Mouse (Mus musculus): ENCODE measurements at regions not wholly inside any gene's neighbourhood (a gene's known extent, or its start where the extent isn't known, plus 50 kb on each side); places are given as distances from the start of the nearest gene placed in this dataset.
A peak's percentile ranks its signal among the peaks of the same experiment; 100 is the strongest.

DNA sequence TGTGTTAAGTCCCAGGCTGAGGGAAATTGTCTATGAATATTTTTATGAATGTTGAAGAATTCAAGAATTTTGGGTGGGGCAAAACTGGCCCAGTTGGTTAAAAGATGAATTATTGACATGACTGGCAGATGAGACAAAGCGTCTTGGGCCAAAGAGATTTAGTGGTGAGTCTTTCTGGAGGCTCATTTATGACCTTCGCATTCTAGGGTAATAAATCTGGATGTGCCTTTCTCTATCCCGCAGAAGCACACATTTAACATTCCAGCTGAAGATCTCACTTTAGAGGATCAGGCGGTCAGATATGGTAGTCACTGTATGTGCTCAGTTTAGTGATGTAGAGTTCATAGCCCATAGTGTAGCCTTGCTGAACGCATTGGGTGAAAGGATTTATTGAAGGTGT lies 296.9 kb upstream of the Gm21798 start:
- DNase-seq (ENCODE audit: low spot score in 2 of 2) = no peak

DNA sequence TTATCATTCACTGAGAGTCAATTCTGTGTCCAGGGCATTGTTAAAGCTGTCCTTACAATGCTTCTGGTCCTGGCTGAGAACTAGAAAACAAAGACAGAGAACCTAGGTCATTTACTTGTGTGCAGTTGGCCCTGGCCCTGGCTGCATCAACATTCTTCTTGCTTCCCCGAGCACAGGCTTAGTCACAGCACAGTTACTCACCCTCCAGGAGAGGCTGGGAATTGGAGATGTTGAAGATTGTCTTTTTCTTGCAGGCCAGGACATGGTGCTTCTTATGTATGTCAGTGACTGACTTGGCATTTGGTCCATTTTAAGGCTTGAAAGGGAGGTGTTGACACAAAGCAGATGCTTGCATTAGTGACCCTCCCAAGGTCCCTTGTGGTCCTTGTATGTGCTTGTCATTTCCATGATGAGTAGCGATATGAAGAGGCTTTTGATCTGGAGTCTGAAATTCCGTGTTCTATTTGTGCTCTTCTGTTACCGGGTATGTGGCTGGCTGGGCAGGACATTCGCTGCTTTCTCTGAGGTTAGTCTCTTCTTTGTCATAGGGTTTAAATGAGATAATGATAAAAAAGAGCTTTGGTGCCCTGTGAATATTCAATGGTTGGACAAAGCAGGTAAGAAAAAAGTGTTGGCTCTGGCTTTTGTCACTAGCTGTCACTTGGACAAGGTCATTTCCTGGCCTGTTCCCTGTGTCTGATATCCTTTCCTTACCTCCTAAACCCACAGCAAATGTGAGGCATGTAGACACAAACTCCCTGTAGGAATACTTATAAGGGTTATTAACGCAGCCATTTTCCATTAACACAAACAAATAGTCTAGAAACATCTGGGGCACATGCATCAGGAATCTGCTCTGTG lies 285.0 kb upstream of the Gm21798 start:
- no peak for DNase-seq (ENCODE audit: low spot score in 2 of 2)

DNA sequence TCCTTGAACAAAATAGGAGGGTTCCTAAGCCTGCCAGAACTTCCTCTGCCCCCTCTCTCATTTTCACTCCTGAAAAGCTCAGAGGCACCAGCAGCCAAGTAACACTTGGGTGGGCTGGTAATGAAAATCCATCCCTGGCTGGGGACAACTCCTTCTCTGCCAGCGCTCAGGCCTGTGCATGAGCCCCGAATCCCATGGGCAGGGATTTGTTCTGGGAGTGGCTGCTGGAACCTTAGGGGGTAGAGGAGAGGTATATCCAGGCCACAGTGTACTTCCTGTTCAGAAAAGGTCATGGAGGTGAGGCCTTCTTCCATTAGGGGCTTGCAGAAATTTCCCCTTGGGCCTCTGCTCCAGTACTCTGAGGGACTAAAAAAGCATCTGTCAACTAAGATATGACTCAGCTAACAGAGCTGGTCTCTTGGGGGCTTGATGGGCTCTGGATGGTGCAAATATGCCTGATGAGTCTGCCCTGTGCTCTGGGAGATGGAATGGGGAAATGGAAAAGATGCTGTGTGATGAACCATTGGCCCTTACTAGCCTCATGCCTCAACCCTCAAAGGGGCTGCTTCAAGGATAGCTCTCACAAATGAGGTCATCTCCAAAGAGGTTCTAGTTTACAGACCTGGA lies 284.2 kb upstream of the Gm21798 start:
- peak; percentile 33 to 52 for DNase-seq (ENCODE audit: low spot score in 2 of 2)

DNA sequence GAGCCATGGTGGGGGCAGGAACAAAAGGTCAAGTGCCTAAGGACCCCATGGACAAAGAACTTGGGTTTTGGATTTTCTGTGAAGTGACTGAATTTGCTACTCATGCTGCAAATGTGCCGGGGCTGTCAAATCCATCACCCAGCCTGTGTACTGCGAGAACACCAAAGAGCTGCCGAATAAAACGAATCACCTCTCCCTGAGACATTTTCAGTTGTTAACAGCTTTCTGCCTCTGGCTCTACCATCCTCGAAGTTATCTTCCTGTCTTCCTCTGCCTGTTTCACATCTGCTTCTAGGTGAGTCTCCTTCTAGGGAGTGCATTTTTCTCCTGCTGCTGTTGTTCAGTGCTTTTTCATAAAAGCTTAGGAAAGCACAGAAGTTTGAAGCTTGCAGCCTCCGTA lies 283.3 kb upstream of the Gm21798 start:
- DNase-seq (ENCODE audit: low spot score in 2 of 2) = no peak

DNA sequence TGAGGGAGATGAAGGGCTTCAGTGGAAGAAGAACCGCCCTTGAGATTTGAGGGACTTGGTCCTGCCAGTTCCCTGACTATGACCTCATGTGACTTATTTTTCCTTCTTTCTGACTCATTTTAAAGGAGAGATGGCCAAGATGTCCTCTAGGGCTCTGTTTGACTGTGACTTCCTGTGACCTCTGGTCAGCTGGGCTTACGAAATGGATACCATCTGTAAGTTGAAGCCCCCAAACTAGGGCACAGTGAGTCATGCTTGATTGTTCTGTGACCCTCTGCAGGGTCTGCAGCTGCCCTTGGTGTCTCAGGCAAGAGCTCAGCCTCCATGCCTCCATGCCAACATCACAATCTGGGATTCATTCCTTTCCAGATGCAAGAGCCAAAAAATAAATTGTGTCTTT lies 282.3 kb upstream of the Gm21798 start:
- DNase-seq (ENCODE audit: low spot score in 2 of 2) = peak; percentile 8 to 34

DNA sequence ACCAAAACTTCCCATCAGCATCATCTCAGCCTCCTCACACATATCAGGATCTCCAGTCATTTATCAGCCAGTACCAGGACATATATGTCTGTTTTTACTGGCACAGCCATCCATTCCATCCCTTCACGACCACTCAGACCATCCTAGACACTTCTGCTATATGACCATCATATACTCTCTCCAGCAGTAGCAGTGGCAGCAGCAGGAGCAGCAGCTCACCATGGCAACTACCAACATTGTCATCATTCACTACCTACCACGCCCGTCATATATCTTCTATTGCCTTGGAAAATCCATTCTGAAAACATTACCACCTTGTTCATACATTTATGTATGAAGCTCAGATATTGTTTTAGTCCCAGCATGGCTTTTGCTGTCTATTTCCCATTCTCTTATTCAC lies 276.1 kb upstream of the Gm21798 start:
- no peak for DNase-seq (ENCODE audit: low spot score in 2 of 2)

DNA sequence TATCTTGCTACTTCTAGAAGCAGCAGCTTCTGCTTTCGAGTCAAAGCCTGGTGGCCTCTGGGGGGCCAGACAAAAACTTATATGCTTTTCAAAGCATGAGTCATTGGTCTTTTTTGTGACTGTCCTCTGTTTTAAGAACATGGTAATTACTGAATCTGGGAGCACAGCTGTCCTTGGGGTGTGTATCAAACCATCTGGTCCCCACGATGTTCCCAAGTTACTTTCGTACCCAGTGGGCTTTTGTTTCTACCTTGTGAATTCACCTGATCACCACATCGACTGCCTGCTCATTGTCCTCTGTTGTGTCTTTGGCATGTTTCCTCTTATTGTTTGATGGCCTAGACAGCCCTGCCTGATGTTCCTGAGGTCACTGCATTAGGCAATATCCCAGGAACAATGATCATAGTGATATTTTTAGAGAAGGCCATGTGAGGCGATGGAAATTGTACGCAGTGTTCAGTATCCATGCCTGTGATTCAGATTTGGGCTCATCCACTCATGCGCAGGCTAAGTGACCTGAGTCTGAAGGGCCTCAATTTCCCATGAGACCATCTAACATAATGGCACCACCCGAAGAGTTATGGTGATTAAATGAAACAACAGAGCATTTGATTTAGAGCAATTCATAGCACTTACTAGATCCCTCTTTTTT lies 275.1 kb upstream of the Gm21798 start:
- DNase-seq (ENCODE audit: low spot score in 2 of 2) = peak; percentile 29 to 32

DNA sequence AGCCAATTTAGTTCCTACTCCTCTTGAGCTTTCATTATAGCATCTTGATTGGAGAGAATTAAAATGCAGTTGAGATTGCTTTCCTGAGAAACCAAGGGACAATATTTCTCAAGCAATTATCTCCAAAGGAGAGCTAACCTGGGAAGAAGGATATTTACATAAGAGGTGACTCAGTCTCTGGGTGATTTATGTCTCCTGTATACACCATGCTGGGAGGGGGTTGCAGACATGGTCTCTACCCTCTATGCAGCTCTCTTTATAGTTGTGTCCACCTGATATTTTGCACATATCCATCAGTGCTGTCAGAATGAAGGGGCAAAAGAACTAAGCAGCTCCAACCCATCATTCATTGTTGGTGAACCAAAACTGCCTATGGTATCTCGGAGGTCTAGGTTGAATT lies 274.6 kb upstream of the Gm21798 start:
- no peak for DNase-seq (ENCODE audit: low spot score in 2 of 2)

DNA sequence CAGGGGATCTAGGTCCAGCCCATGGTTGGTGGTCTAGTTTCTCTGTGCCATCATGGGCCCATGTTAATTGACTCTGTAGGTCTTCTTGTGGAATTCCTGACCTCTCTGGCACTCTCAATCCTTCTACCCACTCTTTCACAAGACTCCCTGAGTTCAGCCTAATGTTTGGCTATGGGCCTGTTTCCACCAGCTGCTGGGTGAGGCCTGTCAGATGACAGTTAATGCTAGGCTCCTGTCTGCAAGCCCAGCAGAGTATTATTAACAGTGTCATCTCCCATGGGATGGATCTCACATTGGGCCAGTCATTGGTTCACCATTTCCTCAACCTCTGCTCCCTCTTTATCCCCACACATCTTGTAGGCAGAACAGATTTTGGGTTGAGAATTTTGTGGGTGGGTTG lies 271.5 kb upstream of the Gm21798 start:
- no peak for DNase-seq (ENCODE audit: low spot score in 2 of 2)

DNA sequence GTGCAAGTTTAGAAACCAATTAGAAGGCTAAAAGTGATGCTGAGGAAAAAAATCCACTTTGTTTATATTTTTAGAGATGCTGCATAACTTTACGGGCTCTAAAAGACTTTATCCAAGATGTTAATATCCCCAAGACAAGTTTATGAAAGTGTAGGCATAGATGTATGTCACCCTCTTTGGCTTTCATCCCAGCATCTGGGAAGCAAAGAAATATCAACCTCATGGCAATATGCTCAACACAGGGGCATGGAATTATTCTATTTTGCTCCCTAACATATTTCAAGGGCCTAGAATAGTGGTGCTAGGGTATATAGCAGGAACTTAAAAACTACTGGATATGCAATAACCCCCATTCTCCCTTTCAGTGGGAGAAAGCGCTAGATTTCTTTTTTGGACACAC lies 260.0 kb upstream of the Gm21798 start:
- DNase-seq (ENCODE audit: low spot score in 2 of 2) = no peak

DNA sequence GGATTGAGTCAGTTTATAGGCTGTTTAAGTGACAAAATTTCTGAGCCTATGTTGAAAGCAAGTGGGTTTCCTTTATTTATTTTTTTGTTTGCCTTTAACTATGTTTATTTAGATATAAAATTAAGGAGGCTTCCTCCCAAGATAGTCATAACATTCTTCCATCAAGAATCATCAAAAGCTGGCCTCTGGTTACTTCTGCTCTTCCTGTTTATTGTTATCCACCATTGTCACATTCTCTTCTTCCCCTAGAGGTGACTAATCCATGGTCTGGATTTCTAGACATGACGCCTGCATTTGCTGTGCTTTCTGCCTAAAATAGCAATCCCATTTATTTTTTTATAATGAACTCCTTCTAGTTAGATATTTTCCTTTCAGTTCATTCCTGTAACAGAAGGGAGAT lies 259.3 kb upstream of the Gm21798 start:
- no peak for DNase-seq (ENCODE audit: low spot score in 2 of 2)

DNA sequence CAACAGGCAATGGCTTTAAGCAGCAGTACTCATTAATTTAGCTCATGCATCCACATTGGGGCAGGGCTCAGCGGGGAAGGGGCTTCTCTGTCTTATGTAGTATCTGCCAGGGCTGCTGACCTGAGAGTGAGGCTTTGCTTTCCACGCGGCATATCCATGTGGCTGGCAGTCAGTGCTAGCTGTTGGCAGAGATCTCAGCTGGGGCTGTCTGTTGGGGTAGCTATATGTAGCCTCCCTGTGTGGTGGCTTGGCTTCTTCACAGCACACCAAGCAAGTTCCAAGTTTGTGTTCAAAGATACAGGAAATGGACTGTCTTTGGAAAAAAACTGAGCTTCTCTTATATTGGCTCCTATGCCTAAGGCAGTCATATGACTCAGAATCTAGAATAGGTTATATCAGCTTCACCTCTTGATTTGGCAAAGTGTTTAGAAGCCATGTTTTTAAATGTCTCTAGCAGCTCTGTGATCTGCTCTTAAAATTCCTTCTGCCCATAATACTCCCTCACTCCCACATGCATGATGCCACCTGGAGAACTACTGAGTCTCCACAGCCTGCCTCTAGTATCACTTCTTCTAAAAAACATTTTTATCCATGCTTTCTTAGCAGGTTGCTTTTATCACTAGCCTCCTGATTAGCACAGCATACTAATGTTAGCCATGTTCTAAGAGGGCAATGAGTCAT lies 254.9 kb upstream of the Gm21798 start:
- DNase-seq (ENCODE audit: low spot score in 2 of 2) = no peak

DNA sequence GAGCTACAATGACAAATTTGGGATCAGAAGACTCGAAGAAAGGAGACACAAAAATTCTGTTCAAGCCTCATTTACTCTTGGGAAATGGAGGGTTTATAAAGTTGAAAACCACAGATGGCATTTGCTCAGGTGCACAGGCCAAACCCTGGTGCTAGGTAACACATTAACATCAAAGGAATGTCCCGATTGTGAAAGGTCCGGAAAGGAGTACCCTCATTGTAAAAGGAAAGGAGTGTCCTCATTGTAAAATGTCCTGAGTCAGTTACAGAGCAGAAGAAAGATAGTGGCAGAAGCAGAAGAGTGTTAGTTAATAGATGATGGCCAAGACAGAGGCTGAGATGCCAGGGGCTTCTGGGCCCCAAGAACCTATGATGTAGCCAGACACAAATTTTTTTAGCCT lies 252.8 kb upstream of the Gm21798 start:
- DNase-seq (ENCODE audit: low spot score in 2 of 2) = no peak

DNA sequence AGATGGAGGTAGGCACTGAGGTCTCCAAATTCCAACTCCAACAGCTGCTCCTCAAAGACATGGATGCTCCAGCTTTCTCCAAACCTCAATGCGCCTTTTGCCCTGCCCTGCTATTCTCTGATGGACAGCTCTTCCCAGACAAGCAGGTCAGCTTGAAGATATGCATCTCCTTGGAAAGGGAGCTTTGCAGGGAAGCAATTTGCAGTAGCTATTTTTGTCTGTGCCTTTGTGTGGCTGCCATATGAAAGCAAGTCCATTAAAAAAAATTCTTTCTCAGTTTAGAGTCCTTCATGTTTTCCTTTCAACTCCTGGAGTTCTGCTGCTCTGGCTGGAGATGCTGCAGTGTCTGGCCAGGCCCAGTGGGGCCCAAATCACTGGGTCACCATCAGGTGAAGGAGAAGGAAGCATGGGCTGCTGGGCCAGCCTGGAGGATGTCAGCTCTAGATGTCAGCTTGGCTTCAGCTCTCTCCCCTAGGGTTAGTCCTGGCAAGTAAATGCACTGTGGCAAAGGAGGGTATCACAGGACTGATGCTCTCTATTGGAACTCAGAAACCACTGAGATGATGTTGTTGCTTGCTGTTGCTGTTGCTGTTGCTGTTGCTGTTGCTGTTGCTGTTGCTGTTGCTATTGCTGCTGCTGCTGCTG lies 240.5 kb upstream of the Gm21798 start:
- no peak for DNase-seq (ENCODE audit: low spot score in 2 of 2)

DNA sequence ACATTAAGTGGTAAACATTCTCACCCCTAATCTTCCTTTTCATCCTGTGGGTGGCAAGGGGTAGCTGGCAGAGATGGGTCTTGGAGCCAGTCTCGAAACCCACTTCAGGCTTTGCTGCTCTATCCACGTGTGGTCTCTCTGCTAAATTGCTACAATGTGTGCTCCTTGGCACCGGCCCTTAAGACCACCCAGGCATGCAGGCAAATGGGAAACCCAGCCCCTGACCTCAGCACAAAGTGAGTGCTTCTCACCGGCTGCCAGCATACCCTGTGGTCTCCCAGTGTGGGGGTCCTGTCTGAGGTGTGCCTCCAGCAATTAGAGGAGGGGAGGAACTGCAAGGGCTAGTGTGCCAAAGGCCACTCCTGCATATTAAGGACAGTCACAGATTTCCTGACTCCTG lies 238.5 kb upstream of the Gm21798 start:
- no peak for DNase-seq (ENCODE audit: low spot score in 2 of 2)

DNA sequence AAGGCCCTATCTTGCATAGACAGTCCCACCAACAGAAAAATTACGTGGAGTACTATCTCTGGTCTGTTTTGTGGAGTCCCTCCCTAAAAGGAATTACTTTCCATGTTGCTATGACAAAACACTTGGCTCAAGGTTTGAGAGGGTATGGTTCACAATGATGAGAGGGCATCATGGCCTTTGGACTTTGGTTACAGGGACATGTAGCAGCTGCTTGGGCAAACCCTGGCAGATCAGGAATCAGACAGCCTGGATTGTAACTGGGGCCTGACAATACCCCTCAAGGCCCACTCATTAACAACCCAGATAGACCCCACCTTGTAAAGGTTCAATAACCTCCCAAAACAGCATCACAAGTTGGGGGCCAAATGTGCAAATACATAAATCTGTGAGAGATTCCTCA lies 237.0 kb upstream of the Gm21798 start:
- DNase-seq (ENCODE audit: low spot score in 2 of 2) = no peak

DNA sequence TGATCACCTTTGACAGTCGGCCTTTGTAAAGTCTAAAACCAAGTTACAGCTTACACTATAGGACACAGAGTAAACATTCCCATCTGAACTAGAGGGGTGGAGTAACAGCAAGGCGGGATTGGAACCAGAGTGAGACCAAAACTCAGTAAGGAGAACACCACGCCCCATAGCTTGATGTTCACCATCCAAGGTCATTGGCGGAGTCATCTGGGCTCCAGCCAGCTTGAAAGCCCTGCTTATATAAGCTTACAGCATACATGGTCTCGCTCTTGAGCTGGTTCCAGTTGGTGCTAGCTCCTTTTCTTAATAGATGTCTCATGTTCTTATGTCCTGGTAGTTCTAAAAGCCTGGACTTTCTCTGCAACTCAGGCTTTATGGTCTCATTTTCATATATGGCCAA lies 236.4 kb upstream of the Gm21798 start:
- DNase-seq (ENCODE audit: low spot score in 2 of 2) = no peak

DNA sequence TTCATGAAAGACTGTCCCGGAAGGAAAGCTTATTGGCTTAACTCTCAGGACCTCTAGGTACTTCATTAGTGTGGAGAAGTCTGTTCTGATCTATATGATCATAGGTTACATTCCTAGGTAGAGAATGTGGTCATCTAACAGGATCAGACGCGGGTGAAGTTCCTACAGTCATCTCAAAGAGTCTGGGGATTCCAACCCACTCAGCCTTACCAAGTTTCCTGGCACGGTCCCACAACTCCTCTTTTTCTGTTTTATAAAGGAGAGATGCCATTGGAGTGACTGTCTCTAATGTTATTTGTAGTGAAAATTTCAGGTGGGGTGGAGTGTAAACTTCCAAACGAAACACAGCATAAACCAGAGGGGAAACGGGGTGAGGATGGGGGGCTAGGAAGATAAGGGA lies 233.4 kb upstream of the Gm21798 start:
- no peak for DNase-seq (ENCODE audit: low spot score in 2 of 2)

DNA sequence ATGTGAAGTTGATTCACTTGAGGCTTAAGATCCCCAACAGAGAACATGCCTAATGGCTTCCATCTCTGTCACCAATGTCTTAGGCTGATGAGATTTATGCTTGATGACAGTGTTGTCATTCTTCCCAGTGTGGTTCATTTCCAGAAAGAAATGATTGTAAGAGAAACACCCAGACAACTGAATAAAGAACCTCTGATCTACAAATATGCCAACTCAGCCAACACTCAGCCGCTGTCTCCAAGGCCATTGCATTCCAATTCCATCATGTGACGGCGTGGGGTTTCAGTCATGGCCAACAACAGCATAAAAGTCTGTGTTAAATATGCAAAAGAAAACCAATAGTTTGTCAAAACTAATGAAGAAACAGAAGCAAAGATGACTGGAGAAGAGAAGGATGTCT lies 230.7 kb upstream of the Gm21798 start:
- no peak for DNase-seq (ENCODE audit: low spot score in 2 of 2)

DNA sequence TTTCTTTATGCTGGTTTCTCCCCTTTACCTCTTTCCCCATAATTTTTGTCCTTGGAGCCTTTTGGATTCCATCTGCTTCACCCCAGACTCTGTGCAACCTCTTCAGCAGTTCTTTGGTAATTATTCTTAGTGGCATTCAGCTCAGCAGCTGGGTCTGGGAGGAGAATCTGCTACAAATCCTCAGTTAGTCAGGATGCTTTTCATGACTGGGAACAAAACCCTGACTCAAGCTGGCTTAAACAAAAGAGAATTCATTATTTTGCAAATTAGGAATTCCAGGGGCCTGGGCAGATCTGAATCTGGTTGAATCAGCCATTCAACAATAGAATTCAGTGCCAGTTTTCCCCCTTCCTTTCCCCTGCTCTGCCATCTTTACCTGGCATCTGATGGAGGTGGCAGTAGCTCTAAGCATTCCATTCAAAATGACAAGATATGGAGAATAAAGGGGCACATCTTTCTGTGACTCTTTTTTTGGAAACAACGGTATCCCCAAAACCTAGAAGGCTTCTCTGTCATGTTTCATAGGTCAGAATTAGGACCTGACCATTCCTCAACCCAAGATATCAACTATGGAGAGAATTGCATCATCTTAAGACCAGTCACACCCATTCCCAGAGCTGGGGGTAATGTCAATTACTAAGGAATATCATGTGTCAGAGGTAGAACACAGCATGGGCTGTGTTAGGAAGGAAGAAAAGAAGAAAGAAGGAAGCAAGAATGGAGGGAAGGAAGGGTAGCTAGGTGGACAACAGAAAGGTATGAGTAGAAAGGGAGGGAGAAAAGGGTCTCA lies 227.2 kb upstream of the Gm21798 start:
- DNase-seq (ENCODE audit: low spot score in 2 of 2) = no peak

DNA sequence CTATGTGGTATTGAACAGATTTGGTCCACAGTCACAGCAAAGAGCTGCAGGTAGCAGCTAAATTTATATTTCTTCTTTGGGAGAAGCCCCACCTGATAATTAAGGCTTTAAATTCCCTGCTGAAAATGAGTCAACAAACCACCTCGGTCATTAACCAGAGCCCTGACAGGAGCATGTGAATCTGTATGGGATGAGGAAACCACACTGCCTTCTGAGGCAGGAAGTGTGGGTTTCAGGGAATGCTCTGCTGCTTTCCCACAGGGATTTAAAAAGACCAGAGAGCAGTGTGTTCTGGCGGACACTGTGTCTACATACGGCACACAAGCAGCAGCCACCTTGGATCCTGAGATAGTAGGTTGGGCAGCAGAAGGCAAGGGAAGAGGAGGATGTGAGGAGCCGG lies 204.0 kb upstream of the Gm21798 start:
- no peak for DNase-seq (ENCODE audit: low spot score in 2 of 2)

All from gastrocnemius, adult 8-10 months (tissue).